Mouse (Mus musculus) limb, embryonic 15.5 days (tissue): Measurements from ENCODE around the gene E2f8. TPM values are rescaled to one million over a fixed set of nuclear protein-coding genes. Genes with fewer than 3 reads are reported as not detected.

Experiments
- ATAC-seq: fragments of 200-750 bp; cut with Nextera tagmentation; 2 replicates; pipeline ENCODE4 v1.8.0; 2017; ENCODE audit warnings: low read depth, moderate TSS enrichment; ENCODE audit not compliant: insufficient number of reproducible peaks, low FRiP score, low TSS enrichment
- H3K27ac ChIP-seq: fragments of 300-500 bp; sonication (generic); 2 replicates; pipeline ENCODE4 v1.5.1; 2015; ENCODE audit warnings: moderate library complexity, mild to moderate bottlenecking, inconsistent platforms
- H3K27me3 ChIP-seq: fragments of 300-500 bp; sonication (generic); 2 replicates; pipeline ENCODE4 v1.6.1; 2015; ENCODE audit warnings: inconsistent platforms
- H3K36me3 ChIP-seq: fragments of 300-500 bp; sonication (generic); 2 replicates; pipeline ENCODE4 v1.6.1; 2015; ENCODE audit warnings: inconsistent platforms
- H3K4me1 ChIP-seq: fragments of 300-500 bp; sonication (generic); 2 replicates; pipeline ENCODE4 v1.6.1; 2015; ENCODE audit warnings: inconsistent platforms
- H3K4me2 ChIP-seq: fragments of 300-500 bp; sonication (generic); 2 replicates; pipeline ENCODE4 v1.6.1; 2015; ENCODE audit warnings: mild to moderate bottlenecking, inconsistent platforms
- H3K4me3 ChIP-seq: fragments of 300-500 bp; sonication (generic); 2 replicates; pipeline ENCODE4 v1.5.1; 2015; ENCODE audit warnings: mild to moderate bottlenecking, inconsistent platforms
- H3K9ac ChIP-seq: fragments of 300-500 bp; sonication (generic); 2 replicates; pipeline ENCODE4 v1.6.1; 2015; ENCODE audit warnings: inconsistent platforms
- H3K9me3 ChIP-seq: fragments of 300-500 bp; sonication (generic); 2 replicates; pipeline ENCODE4 v1.6.1; 2016; ENCODE audit warnings: inconsistent platforms
- WGBS: fragments of 180-500 bp; shearing (Covaris S2); methylation state at CpG from one replicate; pipeline ENCODE4 v1.1.7; 2015; 5-methylcytosine and 5-hydroxymethylcytosine counted together
- polyA plus RNA-seq: library from polyadenylated mRNA; unstranded; fragments of >200 nt; fragmentation: Nextera tagmentation; extraction: Ambion mirVana; gene quantifications from 2 replicates; pipeline ENCODE4 v1.2.1, GENCODE M21; 2015

The E2f8 gene
- polyA plus RNA-seq, result 16.4 and 18.6 TPM in 2 replicates

DNA sequence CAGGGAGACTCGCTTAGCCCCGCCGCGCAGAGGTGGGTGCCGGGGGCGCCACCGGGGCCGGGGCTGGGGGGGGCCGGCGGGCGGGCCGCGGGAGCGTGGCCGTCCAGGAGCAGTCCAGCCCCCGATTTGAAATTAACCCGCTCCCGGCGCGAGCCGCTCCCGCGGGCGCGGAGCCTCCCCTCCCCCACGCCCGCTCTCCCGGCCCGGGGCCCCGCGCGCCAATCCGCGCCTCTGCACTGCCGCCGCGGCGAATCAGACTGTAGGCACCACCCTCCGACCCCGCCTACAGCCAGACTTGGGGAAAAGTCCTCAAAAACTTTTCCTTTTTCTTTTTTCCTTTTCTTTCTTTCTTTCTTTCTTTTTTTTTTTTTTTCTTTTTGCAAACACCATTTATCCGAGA, at the start of gene E2f8:
E2f8 (minus strand) TSS at position 111 of the 400 bp plus-strand sequence.
- WGBS, result 0% methylated on average over 41 of the region's 41 CpGs
- Histone ChIP-seq H3K4me2 (peak within 1 kb of the TSS; percentile 84), H3K27me3 (peaks cover 7% of the 10 kb centered on the region; the same call in 1 of the 2 replicates), H3K4me1 (peaks cover 27% of the 10 kb centered on the region), H3K4me3 (peak within 1 kb of the TSS; percentile 83), H3K27ac (peak within 1 kb of the TSS; percentile 85), H3K9ac (peak within 1 kb of the TSS; percentile 54), H3K9me3 (no peaks in the 10 kb centered on the region), H3K36me3 (0 out of 2 replicates have a peak, but pooled peaks cover 4% of the 10 kb centered on the region)
- ATAC-seq, result peak; percentile 77

DNA sequence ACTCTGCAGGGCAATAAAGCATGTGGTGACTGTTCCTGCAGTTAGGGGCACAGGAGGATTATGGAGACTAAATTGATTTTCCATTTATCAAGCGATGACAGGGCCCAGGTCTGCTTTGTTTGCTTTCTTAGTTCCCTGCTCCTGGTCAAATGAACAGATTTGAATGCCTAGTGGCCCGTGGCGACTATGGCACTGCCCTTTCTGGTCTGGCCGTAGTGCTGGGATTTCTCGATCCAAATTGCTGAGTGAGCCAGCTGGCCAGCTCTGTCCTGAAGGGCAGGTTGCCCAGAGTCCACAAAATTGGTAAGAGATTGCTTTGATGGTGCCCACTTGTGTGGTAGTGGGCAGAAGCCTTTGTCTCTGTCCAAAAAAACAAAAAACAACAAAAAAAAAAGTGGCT, 49.0 kb upstream of the E2f8 start:
- H3K36me3 ChIP-seq, result no peaks in the 10 kb centered on the region
- no peak overlapping the region for H3K4me3 ChIP-seq
- WGBS, result 42% methylated on average over 5 of the region's 5 CpGs
- H3K27ac ChIP-seq, result no peak overlapping the region
- H3K4me2 ChIP-seq, result no peak overlapping the region
- no peaks in the 10 kb centered on the region for H3K27me3 ChIP-seq
- no peaks in the 10 kb centered on the region for H3K9me3 ChIP-seq
- H3K4me1 ChIP-seq, result peaks cover 3% of the 10 kb centered on the region; the same call in 1 of the 2 replicates
- no peak overlapping the region for H3K9ac ChIP-seq
- ATAC-seq, result no peak

DNA sequence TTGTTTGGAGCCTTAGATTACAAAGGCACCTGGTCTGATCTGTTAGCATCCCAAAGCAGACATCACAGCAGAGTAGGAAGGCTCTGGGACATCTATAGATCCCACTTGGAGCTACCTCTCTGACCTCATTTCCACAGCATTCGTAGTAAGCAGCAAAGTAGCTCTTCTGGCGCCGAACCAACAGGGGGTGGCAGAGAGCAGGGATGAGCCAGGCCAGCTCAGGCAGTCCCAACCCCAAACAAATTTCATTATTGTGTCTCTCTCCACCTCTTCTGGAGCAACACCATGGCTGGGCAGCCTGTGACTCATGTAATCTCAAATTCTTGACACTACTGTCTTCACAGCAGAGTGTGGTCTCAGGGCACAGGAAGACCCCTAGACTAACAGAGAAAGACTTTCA, 47.0 kb upstream of the E2f8 start:
- 17% methylated on average over 3 of the region's 3 CpGs for WGBS
- no peak overlapping the region for H3K4me3 ChIP-seq
- H3K27me3 ChIP-seq, result no peaks in the 10 kb centered on the region
- peaks cover 5% of the 10 kb centered on the region for H3K4me1 ChIP-seq
- H3K4me2 ChIP-seq, result no peak overlapping the region
- H3K36me3 ChIP-seq, result no peaks in the 10 kb centered on the region
- no peak overlapping the region for H3K27ac ChIP-seq
- no peaks in the 10 kb centered on the region for H3K9me3 ChIP-seq
- ATAC-seq, result no peak
- H3K9ac ChIP-seq, result no peak overlapping the region

DNA sequence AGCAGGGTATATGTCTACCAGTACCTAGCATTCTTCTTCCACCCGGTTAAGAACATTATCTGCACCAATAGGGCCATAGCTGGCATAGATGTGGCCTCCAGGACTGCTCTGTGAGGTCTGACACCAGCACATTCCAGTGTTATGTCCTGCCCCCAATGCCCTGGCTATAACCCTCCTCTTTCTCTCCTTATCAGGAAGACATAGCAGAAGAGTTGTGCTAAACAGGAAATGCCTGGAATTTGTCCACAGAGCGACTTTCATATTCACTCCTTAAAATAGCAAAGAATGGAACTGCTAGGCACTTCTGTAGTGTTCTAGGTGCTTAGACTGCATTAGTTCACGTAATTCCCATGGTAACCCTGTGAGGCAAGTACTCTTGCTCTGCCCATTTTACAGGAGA, 43.8 kb upstream of the E2f8 start:
- H3K9me3 ChIP-seq, result no peaks in the 10 kb centered on the region
- no peak overlapping the region for H3K9ac ChIP-seq
- no peaks in the 10 kb centered on the region for H3K36me3 ChIP-seq
- no peak overlapping the region for H3K4me2 ChIP-seq
- H3K27ac ChIP-seq, result no peak overlapping the region
- ATAC-seq, result no peak
- H3K27me3 ChIP-seq, result no peaks in the 10 kb centered on the region
- no peak overlapping the region for H3K4me3 ChIP-seq
- H3K4me1 ChIP-seq, result peaks cover 2% of the 10 kb centered on the region
- 82% methylated on average over 3 of the region's 3 CpGs for WGBS

DNA sequence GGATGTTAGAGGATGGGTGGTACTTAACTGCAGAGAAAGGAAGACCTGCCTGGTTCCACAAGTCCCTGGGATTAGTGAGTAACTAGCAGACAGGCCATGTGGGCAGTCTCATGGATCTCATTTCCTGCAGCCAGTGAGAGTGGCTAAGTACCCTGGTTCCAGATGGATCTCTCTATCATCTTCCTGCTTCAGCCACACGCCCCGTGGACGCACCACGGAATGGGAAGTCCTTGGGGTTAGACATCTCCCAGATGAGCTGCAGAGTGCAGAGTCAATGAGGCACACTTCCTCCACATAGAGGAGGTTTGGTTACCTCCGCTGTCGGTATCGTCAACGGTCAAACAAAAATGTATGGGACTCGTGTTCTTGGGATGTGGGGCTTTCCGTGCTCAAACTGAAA, 42.2 kb upstream of the E2f8 start:
- H3K36me3 ChIP-seq, result no peaks in the 10 kb centered on the region
- no peak for ATAC-seq
- H3K4me1 ChIP-seq, result peaks cover 2% of the 10 kb centered on the region; the same call in 1 of the 2 replicates
- H3K4me2 ChIP-seq, result no peak overlapping the region
- no peaks in the 10 kb centered on the region for H3K27me3 ChIP-seq
- no peak overlapping the region for H3K4me3 ChIP-seq
- 49% methylated on average over 10 of the region's 10 CpGs for WGBS
- no peak overlapping the region for H3K9ac ChIP-seq
- no peaks in the 10 kb centered on the region for H3K9me3 ChIP-seq
- no peak overlapping the region for H3K27ac ChIP-seq

DNA sequence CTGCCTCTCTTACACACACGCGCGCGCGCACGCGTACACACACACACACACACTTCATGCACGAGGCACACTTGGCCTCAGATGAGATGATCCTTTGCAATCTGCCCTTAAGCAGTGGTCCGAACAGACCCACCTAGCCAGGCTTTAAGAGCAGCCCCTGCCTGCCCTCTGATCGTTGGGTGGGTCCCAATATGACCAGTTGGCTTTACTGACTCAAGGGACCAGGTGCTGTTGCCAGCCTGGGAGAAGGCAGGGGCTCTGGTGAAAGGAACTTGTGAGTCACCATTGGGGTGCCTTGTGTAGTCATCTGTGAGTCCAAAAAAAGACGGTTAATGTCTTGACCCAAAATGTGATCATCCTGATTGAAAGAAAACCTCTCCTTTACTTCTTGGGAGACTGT, 37.0 kb upstream of the E2f8 start:
- no peaks in the 10 kb centered on the region for H3K9me3 ChIP-seq
- WGBS, result 49% methylated on average over 11 of the region's 11 CpGs
- no peak overlapping the region for H3K4me3 ChIP-seq
- no peak overlapping the region for H3K9ac ChIP-seq
- H3K27me3 ChIP-seq, result no peaks in the 10 kb centered on the region
- no peak overlapping the region for H3K27ac ChIP-seq
- H3K4me2 ChIP-seq, result no peak overlapping the region
- no peak for ATAC-seq
- no peaks in the 10 kb centered on the region for H3K36me3 ChIP-seq
- H3K4me1 ChIP-seq, result peaks cover 7% of the 10 kb centered on the region; the same call in 1 of the 2 replicates

DNA sequence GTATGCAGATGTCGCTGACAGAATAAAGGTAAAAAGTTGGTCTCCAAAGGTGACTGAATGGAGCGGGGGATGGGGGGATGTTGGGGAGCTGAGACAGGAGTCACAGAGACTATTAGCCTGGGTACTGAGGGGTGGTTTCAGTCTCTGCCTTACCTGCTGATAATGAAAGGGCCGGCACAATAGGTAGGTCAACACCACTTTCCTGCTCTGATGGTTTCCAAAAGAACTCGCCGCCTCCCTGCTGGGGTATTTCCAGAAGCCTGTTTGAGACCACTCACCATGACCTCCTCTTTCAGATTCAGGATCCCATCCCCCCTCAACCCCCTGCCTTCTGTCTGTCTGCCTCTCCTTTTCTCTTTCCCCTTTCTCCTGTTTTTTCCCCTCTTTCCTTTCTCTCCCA, 36.6 kb upstream of the E2f8 start:
- Histone ChIP-seq H3K27me3 (no peaks in the 10 kb centered on the region), H3K9me3 (no peaks in the 10 kb centered on the region), H3K27ac (no peak overlapping the region), H3K4me3 (no peak overlapping the region), H3K4me2 (no peak overlapping the region), H3K9ac (no peak overlapping the region), H3K4me1 (peaks cover 7% of the 10 kb centered on the region; the same call in 1 of the 2 replicates), H3K36me3 (no peaks in the 10 kb centered on the region)
- 40% methylated on average over 5 of the region's 5 CpGs for WGBS
- no peak for ATAC-seq

DNA sequence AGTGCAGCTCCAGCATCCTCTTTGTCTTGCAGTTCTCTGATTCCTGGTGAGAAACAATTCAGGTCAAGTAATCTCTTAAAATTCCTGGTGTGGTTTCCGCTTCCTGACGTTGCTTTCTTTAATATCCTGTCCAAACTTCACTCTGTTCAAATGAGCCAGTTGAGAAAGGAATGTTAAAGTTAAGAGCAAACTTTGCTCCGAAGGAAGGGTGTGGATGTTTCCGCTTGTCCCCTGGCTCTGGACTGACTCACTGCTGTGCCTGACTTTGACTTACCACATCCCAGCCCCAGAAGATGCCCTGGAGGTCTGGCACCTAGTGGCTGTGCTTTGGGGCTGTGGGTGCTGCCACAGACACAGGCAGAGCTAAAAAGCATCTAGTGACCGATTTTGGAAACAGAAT, 36.1 kb upstream of the E2f8 start:
- no peak overlapping the region for H3K4me3 ChIP-seq
- no peak overlapping the region for H3K27ac ChIP-seq
- H3K9ac ChIP-seq, result no peak overlapping the region
- WGBS, result 21% methylated on average over 5 of the region's 5 CpGs
- H3K27me3 ChIP-seq, result no peaks in the 10 kb centered on the region
- H3K9me3 ChIP-seq, result no peaks in the 10 kb centered on the region
- H3K4me2 ChIP-seq, result no peak overlapping the region
- no peaks in the 10 kb centered on the region for H3K36me3 ChIP-seq
- ATAC-seq, result no peak
- H3K4me1 ChIP-seq, result peaks cover 7% of the 10 kb centered on the region; the same call in 1 of the 2 replicates

DNA sequence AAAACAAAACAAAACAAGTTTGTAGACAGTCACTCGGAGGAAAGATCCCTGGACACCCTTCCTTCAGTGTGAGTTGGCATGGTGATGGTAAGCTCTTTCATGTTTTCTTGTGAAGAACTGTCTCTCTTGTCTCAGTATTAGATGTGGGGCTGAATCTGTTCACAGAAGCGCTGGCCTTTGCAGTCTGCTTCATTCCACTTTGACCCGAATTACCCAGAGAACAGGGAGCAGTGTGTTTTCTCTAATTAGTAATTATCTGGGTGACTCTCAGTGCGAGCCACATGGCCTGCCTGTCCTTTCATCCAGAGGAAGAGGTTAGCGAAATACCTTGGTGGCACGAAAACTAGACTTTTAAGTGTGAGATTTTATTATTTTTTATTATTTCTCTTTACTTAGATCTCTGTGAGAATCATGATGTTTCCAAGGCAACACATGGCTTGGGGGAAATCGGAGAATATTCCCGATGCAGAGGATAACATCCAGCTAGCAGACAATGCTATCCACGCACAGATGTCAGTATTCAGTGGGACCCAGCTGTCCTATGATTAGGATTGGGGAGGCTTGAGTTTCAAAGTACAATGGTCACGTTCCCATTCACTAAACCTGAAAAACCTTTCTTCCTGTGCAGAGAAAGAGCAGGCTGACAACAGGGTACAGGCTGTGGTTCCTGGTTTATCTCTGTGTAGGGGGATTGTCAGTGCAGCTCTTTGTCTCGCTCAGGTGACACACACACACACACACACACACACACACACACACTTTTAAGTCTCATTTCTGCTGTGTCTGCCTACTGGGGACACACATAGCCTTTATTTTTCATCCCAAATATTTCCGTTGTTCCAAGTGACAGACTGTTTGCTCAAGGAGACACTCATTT, 33.5 kb upstream of the E2f8 start:
- ATAC-seq, result no peak
- Histone ChIP-seq H3K36me3 (no peaks in the 10 kb centered on the region), H3K4me1 (peaks cover 7% of the 10 kb centered on the region; the same call in 1 of the 2 replicates), H3K27me3 (no peaks in the 10 kb centered on the region), H3K4me3 (no peak overlapping the region), H3K27ac (no peak overlapping the region), H3K4me2 (no peak overlapping the region), H3K9me3 (no peaks in the 10 kb centered on the region), H3K9ac (no peak overlapping the region)
- WGBS, result 52% methylated on average over 12 of the region's 12 CpGs

DNA sequence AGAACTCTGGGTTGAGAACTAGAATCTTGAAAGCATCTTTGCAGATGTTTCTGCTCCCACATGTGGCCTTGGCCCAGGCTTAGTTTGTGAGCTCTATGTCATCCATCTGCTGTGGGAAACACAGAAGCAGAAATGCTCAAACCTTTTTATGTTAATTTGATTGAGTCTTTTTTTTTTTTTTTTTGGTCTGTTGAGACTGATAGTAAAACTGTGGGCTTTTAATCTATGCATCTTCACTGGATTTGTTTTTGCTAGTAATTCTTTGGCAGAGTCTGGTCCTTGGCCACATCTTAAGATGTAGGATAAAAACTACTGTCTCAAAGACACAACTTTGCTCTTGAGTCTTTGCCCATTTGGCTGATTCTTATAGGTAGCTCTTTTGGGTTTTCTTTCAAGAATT, 29.8 kb upstream of the E2f8 start:
- Histone ChIP-seq H3K4me1 (no peaks in the 10 kb centered on the region), H3K27ac (0 out of 2 replicates have a peak overlapping the region, but pooled peaks have one; percentile 17), H3K36me3 (no peaks in the 10 kb centered on the region), H3K27me3 (no peaks in the 10 kb centered on the region), H3K4me2 (no peak overlapping the region), H3K4me3 (no peak overlapping the region), H3K9me3 (no peaks in the 10 kb centered on the region), H3K9ac (no peak overlapping the region)
- no peak for ATAC-seq

DNA sequence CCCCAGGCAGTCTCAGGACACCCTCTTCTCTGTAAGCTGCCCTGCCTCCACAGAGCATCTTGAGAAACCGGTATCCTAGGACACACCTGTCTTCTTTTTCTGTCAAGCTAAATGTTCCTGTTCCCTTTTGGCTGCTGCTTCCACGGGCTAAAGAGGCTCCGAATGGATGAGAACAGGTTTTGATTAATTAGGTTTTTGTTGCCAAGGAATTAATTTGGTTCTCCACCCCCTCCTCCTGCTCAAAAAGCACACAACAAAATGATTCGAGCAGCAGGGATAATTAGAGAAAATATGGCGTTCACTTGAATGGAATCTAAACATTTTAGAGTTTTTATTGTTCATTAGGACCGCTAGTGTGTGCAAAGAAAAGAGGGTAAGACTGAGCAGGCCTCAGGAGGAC, 28.9 kb upstream of the E2f8 start:
- H3K27ac ChIP-seq, result peak overlapping the region; percentile 17
- H3K36me3 ChIP-seq, result no peaks in the 10 kb centered on the region
- 53% methylated on average over 6 of the region's 6 CpGs for WGBS
- H3K4me2 ChIP-seq, result no peak overlapping the region
- no peaks in the 10 kb centered on the region for H3K4me1 ChIP-seq
- H3K9ac ChIP-seq, result no peak overlapping the region
- no peak for ATAC-seq
- no peaks in the 10 kb centered on the region for H3K27me3 ChIP-seq
- H3K9me3 ChIP-seq, result no peaks in the 10 kb centered on the region
- no peak overlapping the region for H3K4me3 ChIP-seq

DNA sequence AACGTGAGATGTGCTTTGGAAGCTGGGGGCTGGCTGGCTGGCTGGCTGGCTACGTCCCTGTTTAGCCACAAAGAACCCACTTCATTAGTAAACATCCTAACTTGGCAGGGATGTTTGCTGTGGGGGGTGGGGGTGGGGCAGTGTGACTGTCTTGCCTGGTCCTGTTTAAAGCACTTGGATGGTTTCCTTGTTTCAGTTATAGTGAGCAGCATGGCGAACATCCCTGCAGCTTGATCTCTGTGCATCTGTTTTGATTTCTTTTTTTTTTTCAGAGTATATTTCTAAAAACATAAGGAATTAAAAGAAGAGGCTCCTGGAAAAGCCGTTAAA, 27.9 kb upstream of the E2f8 start:
- Histone ChIP-seq H3K4me2 (no peak overlapping the region), H3K27ac (no peak overlapping the region), H3K9ac (no peak overlapping the region), H3K27me3 (no peaks in the 10 kb centered on the region), H3K4me1 (no peaks in the 10 kb centered on the region), H3K9me3 (no peaks in the 10 kb centered on the region), H3K4me3 (no peak overlapping the region), H3K36me3 (no peaks in the 10 kb centered on the region)
- WGBS, result 40% methylated on average over 4 of the region's 4 CpGs
- no peak for ATAC-seq
